Mouse (Mus musculus) megakaryocyte progenitor cell, adult 5-6 weeks (primary cell): Measurements from ENCODE around the gene Rfx4. TPM values are rescaled to one million over a fixed set of nuclear protein-coding genes. Genes with fewer than 3 reads are reported as not detected.
A peak's percentile ranks its signal among the peaks of the same experiment; 100 is the strongest.

Source experiments
- ATAC-seq: replicated peaks from 2 replicates; pipeline ENCODE4 v1.8.0; 2016; ENCODE audit warnings: mild to moderate bottlenecking, moderate TSS enrichment, inconsistent platforms; ENCODE audit not compliant: poor library complexity
- total RNA-seq, 2 experiments: library from RNA; stranded (forward) in 1 of 2; stranded (reverse) in 1 of 2; fragments of 157-497, 149-512 nt in 1 of 2; fragments of 200-1000 nt in 1 of 2; gene quantifications; 2 replicates each; pipeline versions ENCODE4 v1.2.3 to v1.2.4; 2015 to 2017

Gene Rfx4
- total RNA-seq, 2 experiments from 2014 or later = not detected

GRCm38 (mm10) chr10:84811171-84811912, 55.5 kb downstream of the Rfx4 start:
- ATAC-seq = no peak

GRCm38 (mm10) chr10:84811913-84812295, 56.0 kb downstream of the Rfx4 start:
- ATAC-seq = no peak

- peak; percentile 81 for ATAC-seq
Measured at GRCm38 (mm10) chr10:84815676-84816436, 60.0 kb downstream of the Rfx4 start.

- ATAC-seq = no peak
Measured at GRCm38 (mm10) chr10:84817086-84817869, 61.4 kb downstream of the Rfx4 start.

- no peak for ATAC-seq
Measured at GRCm38 (mm10) chr10:84819669-84820068, 63.8 kb downstream of the Rfx4 start.

- peak; percentile 81 for ATAC-seq
Measured at GRCm38 (mm10) chr10:84820230-84820629, 64.4 kb downstream of the Rfx4 start.

GRCm38 (mm10) chr10:84822741-84823151, 66.9 kb downstream of the Rfx4 start:
- ATAC-seq = no peak

GRCm38 (mm10) chr10:84823621-84824020, 67.8 kb downstream of the Rfx4 start:
- peak; percentile 67 for ATAC-seq

- ATAC-seq = peak; percentile 64
Measured at GRCm38 (mm10) chr10:84829009-84829408, 73.1 kb downstream of the Rfx4 start.

- ATAC-seq = no peak
Measured at GRCm38 (mm10) chr10:84835596-84835995, 79.7 kb downstream of the Rfx4 start.

- peak; percentile 91 for ATAC-seq
Measured at GRCm38 (mm10) chr10:84836104-84836503, 80.2 kb downstream of the Rfx4 start.

GRCm38 (mm10) chr10:84837355-84837754, 81.5 kb downstream of the Rfx4 start:
- ATAC-seq = 0 out of 2 replicates have a peak, but pooled peaks have one; percentile 10

GRCm38 (mm10) chr10:84838850-84839473, 83.1 kb downstream of the Rfx4 start:
- no peak for ATAC-seq

- ATAC-seq = no peak
Measured at GRCm38 (mm10) chr10:84846638-84847037, 90.8 kb downstream of the Rfx4 start.

- ATAC-seq = peak; percentile 58
Measured at GRCm38 (mm10) chr10:84851981-84852979, 96.4 kb downstream of the Rfx4 start.

- peak; percentile 57 for ATAC-seq
Measured at GRCm38 (mm10) chr10:84854059-84854458, 98.2 kb downstream of the Rfx4 start.

GRCm38 (mm10) chr10:84855466-84855865, 99.6 kb downstream of the Rfx4 start:
- ATAC-seq = no peak

GRCm38 (mm10) chr10:84858371-84858770, 102.5 kb downstream of the Rfx4 start:
- no peak for ATAC-seq

- ATAC-seq = no peak
Measured at GRCm38 (mm10) chr10:84858806-84859496, 103.1 kb downstream of the Rfx4 start.
